Mouse (Mus musculus) myocyte (in vitro differentiated cells): ENCODE data around the gene Tmem181a. TPM values are rescaled to one million over a fixed set of nuclear protein-coding genes. Genes with fewer than 3 reads are reported as not detected.
"Not testable (repeated sequence)": the region's sequence is repeated elsewhere in the genome, so short reads cannot be mapped to it uniquely, and the experiment has no call there.

ENCODE experiments used
- H3K27me3 ChIP-seq: one replicate; pipeline ENCODE4 v1.6.1; 2011; ENCODE audit not compliant: control insufficient read depth, insufficient read depth, insufficient read length
- H3K36me3 ChIP-seq: one replicate; pipeline ENCODE4 v1.6.1; 2011; ENCODE audit not compliant: control insufficient read depth, insufficient read depth
- H3K4me2 ChIP-seq: one replicate; pipeline ENCODE4 v1.6.1; 2011; ENCODE audit warnings: low read depth, control low read depth
- H3K4me3 ChIP-seq: one replicate; pipeline ENCODE4 v1.5.1; 2011; ENCODE audit warnings: mild to moderate bottlenecking, control low read depth, moderate library complexity
- H3K79me2 ChIP-seq: one replicate; pipeline ENCODE4 v1.6.1; 2011; ENCODE audit not compliant: control insufficient read depth, insufficient read depth
- H3ac ChIP-seq: one replicate; pipeline ENCODE4 v1.6.1; 2011; ENCODE audit not compliant: control insufficient read depth, insufficient read length
- CEBPB ChIP-seq: IDR thresholded peaks from 2 replicates; pipeline ENCODE4 v1.6.1; 2011; ENCODE audit warnings: mild to moderate bottlenecking, moderate library complexity; ENCODE audit not compliant: poor library complexity, insufficient read depth, severe bottlenecking
- E2F4 ChIP-seq: IDR thresholded peaks from one replicate; pipeline ENCODE4 v1.6.1; 2011; ENCODE audit warnings: mild to moderate bottlenecking, control low read depth, moderate library complexity; ENCODE audit not compliant: insufficient read depth
- MAX ChIP-seq: IDR thresholded peaks from one replicate; pipeline ENCODE4 v1.6.1; 2011; ENCODE audit warnings: low read depth, mild to moderate bottlenecking, control low read depth
- MYOD1 ChIP-seq, 3 experiments: IDR thresholded peaks; one replicate each; pipeline ENCODE4 v1.6.1; 2011; ENCODE audit warnings: control low read depth in 2 of 3, low read depth in 2 of 3, mild to moderate bottlenecking in 2 of 3, moderate library complexity in 1 of 3; ENCODE audit not compliant: insufficient read length in 2 of 3, control insufficient read depth in 1 of 3
- MYOG ChIP-seq, 3 experiments: IDR thresholded peaks; one replicate each; pipeline ENCODE4 v1.6.1; 2011; ENCODE audit warnings: control low read depth in 2 of 3, low read depth in 2 of 3, mild to moderate bottlenecking in 2 of 3; ENCODE audit not compliant: insufficient read length in 2 of 3, control insufficient read depth in 1 of 3, insufficient read depth in 1 of 3
- POLR2A ChIP-seq: IDR thresholded peaks from one replicate; pipeline ENCODE4 v1.6.1; 2011; ENCODE audit warnings: low read depth, mild to moderate bottlenecking, control low read depth, moderate library complexity; ENCODE audit not compliant: insufficient read length
- POLR2AphosphoS2 ChIP-seq: IDR thresholded peaks from one replicate; pipeline ENCODE4 v1.6.1; 2011; ENCODE audit warnings: low read depth, control low read depth; ENCODE audit not compliant: insufficient read length
- REST ChIP-seq: IDR thresholded peaks from one replicate; pipeline ENCODE4 v1.6.1; 2011; ENCODE audit warnings: mild to moderate bottlenecking, control low read depth, moderate library complexity; ENCODE audit not compliant: insufficient read depth, insufficient read length
- SRF ChIP-seq: IDR thresholded peaks from one replicate; pipeline ENCODE4 v1.6.1; 2011; ENCODE audit warnings: low read depth; ENCODE audit not compliant: control insufficient read depth, insufficient read length
- TCF12 ChIP-seq: IDR thresholded peaks from one replicate; pipeline ENCODE4 v1.6.1; 2011; ENCODE audit warnings: mild to moderate bottlenecking, control low read depth; ENCODE audit not compliant: poor library complexity, insufficient read depth, severe bottlenecking
- TCF3 ChIP-seq: IDR thresholded peaks from one replicate; pipeline ENCODE4 v1.6.1; 2011; ENCODE audit warnings: low read depth, control low read depth; ENCODE audit not compliant: insufficient read length
- USF1 ChIP-seq: IDR thresholded peaks from one replicate; pipeline ENCODE4 v1.6.1; 2011; ENCODE audit warnings: low read depth, mild to moderate bottlenecking, control low read depth, moderate library complexity
- polyA plus RNA-seq: library from polyadenylated mRNA; unstranded; fragments of >200 nt; fragmentation: generic; extraction: Trizol; gene quantifications from one replicate; pipeline ENCODE4 v1.2.1, GENCODE M21; 2012; ENCODE audit warnings: missing spikeins

Tmem181a gene
- polyA plus RNA-seq: 8.7 TPM

- not testable (repeated sequence) for H3K27me3 ChIP-seq, H3K79me2 ChIP-seq, H3ac ChIP-seq, H3K36me3 ChIP-seq, H3K4me3 ChIP-seq, H3K4me2 ChIP-seq
These were observed at the start of gene Tmem181a for GRCm38 (mm10) chr17:6256400-6257069. Tmem181a (plus strand) TSS chr17:6256860.

GRCm38 (mm10) chr17:6211721-6212120 is 44.9 kb upstream of the Tmem181a start:
- Histone ChIP-seq H3K4me3 (no peak overlapping the region), H3K4me2 (no peak overlapping the region), H3K27me3 (no peaks in the 10 kb centered on the region), H3K79me2 (no peaks in the 10 kb centered on the region), H3K36me3 (peaks cover 52% of the 10 kb centered on the region), H3ac (no peak overlapping the region)
- no peak for TF ChIP-seq TCF3
- no peak for TF ChIP-seq MYOD1 (IDR thresholded peaks at IDR 0.05; ENCODE audit: control insufficient read depth in 1 of 3, insufficient read length in 2 of 3, low read depth in 2 of 3)
- TF ChIP-seq REST: no peak
- no peak for TF ChIP-seq SRF
- no peak for TF ChIP-seq POLR2AphosphoS2
- TF ChIP-seq MAX: no peak
- TF ChIP-seq CEBPB: no peak
- no peak for TF ChIP-seq USF1

GRCm38 (mm10) chr17:6215640-6216039 is 41.0 kb upstream of the Tmem181a start:
- Histone ChIP-seq H3ac (no peak overlapping the region), H3K36me3 (peaks cover 34% of the 10 kb centered on the region), H3K27me3 (no peaks in the 10 kb centered on the region), H3K4me2 (no peak overlapping the region), H3K79me2 (no peaks in the 10 kb centered on the region), H3K4me3 (no peak overlapping the region)
- no peak for TF ChIP-seq MYOD1 (IDR thresholded peaks at IDR 0.05; ENCODE audit: control insufficient read depth in 1 of 3, insufficient read length in 2 of 3, low read depth in 2 of 3)
- no peak for TF ChIP-seq CEBPB
- TF ChIP-seq E2F4: no peak
- TF ChIP-seq USF1: no peak
- TF ChIP-seq TCF12: no peak
- no peak for TF ChIP-seq MYOG (IDR thresholded peaks at IDR 0.05; ENCODE audit: control insufficient read depth in 1 of 3, insufficient read depth in 1 of 3, insufficient read length in 2 of 3, low read depth in 2 of 3)
- TF ChIP-seq SRF: no peak
- TF ChIP-seq REST: no peak
- no peak for TF ChIP-seq POLR2AphosphoS2
- no peak for TF ChIP-seq MAX
- no peak for TF ChIP-seq POLR2A
- TF ChIP-seq TCF3: no peak

- TF ChIP-seq USF1 (no peak), REST (no peak), CEBPB (no peak), TCF3 (no peak), POLR2A (no peak), POLR2AphosphoS2 (no peak), TCF12 (no peak), MYOD1 (IDR thresholded peaks at IDR 0.05; ENCODE audit: control insufficient read depth in 1 of 3, insufficient read length in 2 of 3, low read depth in 2 of 3) (no peak), MAX (no peak), E2F4 (no peak), SRF (no peak), MYOG (IDR thresholded peaks at IDR 0.05; ENCODE audit: control insufficient read depth in 1 of 3, insufficient read depth in 1 of 3, insufficient read length in 2 of 3, low read depth in 2 of 3) (no peak)
- Histone ChIP-seq H3K4me2 (no peak overlapping the region), H3K27me3 (no peaks in the 10 kb centered on the region), H3K4me3 (no peak overlapping the region), H3ac (no peak overlapping the region), H3K79me2 (no peaks in the 10 kb centered on the region), H3K36me3 (peaks cover 32% of the 10 kb centered on the region)
These were observed 40.1 kb upstream of the Tmem181a start for GRCm38 (mm10) chr17:6216514-6216913.

GRCm38 (mm10) chr17:6232633-6233032 is 24.0 kb upstream of the Tmem181a start:
- H3ac ChIP-seq, H3K4me3 ChIP-seq, H3K79me2 ChIP-seq, H3K27me3 ChIP-seq, H3K36me3 ChIP-seq, H3K4me2 ChIP-seq: not testable (repeated sequence)

- not testable (repeated sequence) for H3K4me2 ChIP-seq, H3K4me3 ChIP-seq
These were observed 5.4 kb upstream of the Tmem181a start for GRCm38 (mm10) chr17:6251298-6251697.

GRCm38 (mm10) chr17:6257070-6257456 is 403 bp downstream of the Tmem181a start:
- H3ac ChIP-seq, H3K27me3 ChIP-seq, H3K4me3 ChIP-seq, H3K36me3 ChIP-seq, H3K79me2 ChIP-seq, H3K4me2 ChIP-seq: not testable (repeated sequence)

More at GRCm38 (mm10) chr17:6251298-6251697, 5.4 kb upstream of the Tmem181a start:
- not testable (repeated sequence) for H3ac ChIP-seq, H3K27me3 ChIP-seq, H3K36me3 ChIP-seq, H3K79me2 ChIP-seq

- H3K27me3 ChIP-seq, H3K4me2 ChIP-seq, H3K4me3 ChIP-seq, H3K36me3 ChIP-seq, H3ac ChIP-seq, H3K79me2 ChIP-seq: not testable (repeated sequence)
These were observed 13.5 kb downstream of the Tmem181a start for GRCm38 (mm10) chr17:6269876-6270831.
